Mouse (Mus musculus) midbrain, embryonic 14.5 days (tissue): ENCODE measurements at regions not wholly inside any gene's neighbourhood (a gene's known extent, or its start where the extent isn't known, plus 50 kb on each side); places are given as distances from the start of the nearest gene placed in this dataset.

Source experiments
- ATAC-seq: fragments of 200-750 bp; cut with Nextera tagmentation; 2 replicates; pipeline ENCODE4 v1.8.0; 2017; ENCODE audit warnings: moderate number of reproducible peaks, moderate library complexity; ENCODE audit not compliant: low FRiP score, low TSS enrichment
- DNase-seq: peaks from one replicate; pipeline ENCODE4 v3.0.0-alpha.2; 2015
- H3K27ac ChIP-seq: fragments of 300-500 bp; sonication (generic); replicated peaks from 2 replicates; pipeline ENCODE4 v1.5.1; 2014; ENCODE audit warnings: mild to moderate bottlenecking, low read depth, low read length, moderate library complexity
- H3K27me3 ChIP-seq: fragments of 300-500 bp; sonication (generic); 2 replicates; pipeline ENCODE4 v1.6.1; 2014; ENCODE audit warnings: low read length, control low read depth, mixed read lengths; ENCODE audit not compliant: control insufficient read depth, insufficient read depth
- H3K36me3 ChIP-seq: fragments of 300-500 bp; sonication (generic); 2 replicates; pipeline ENCODE4 v1.6.1; 2014; ENCODE audit warnings: low read length, control low read depth; ENCODE audit not compliant: control insufficient read depth, insufficient read depth
- H3K4me1 ChIP-seq: fragments of 300-500 bp; sonication (generic); 2 replicates; pipeline ENCODE4 v1.6.1; 2014; ENCODE audit warnings: mild to moderate bottlenecking, antibody characterized with exemption, low read length, control low read depth; ENCODE audit not compliant: control insufficient read depth, insufficient read depth
- H3K4me2 ChIP-seq: fragments of 300-500 bp; sonication (generic); 2 replicates; pipeline ENCODE4 v1.6.1; 2014; ENCODE audit warnings: mild to moderate bottlenecking, low read length, moderate library complexity
- H3K4me3 ChIP-seq: fragments of 300-500 bp; sonication (generic); replicated peaks from 2 replicates; pipeline ENCODE4 v1.5.1; 2014; ENCODE audit warnings: low read depth, low read length
- H3K9ac ChIP-seq: fragments of 300-500 bp; sonication (generic); replicated peaks from 2 replicates; pipeline ENCODE4 v1.6.1; 2014; ENCODE audit warnings: mild to moderate bottlenecking, low read length, moderate library complexity
- H3K9me3 ChIP-seq: fragments of 300-500 bp; sonication (generic); 2 replicates; pipeline ENCODE4 v1.6.1; 2016; ENCODE audit warnings: low read length, control low read depth, mixed read lengths; ENCODE audit not compliant: control insufficient read depth
- WGBS: fragments of 180-500 bp; shearing (Covaris S2); extraction: QIAGEN DNeasy Blood & Tissue Kit; methylation state at CpG from one replicate; pipeline ENCODE4 v1.1.7; 2014; 5-methylcytosine and 5-hydroxymethylcytosine counted together

- 72% methylated on average over 8 of the region's 8 CpGs for WGBS
- H3K4me2 ChIP-seq, result no peak overlapping the region
- H3K36me3 ChIP-seq, result no peaks in the 10 kb centered on the region
- no peak for DNase-seq
- no peaks in the 10 kb centered on the region for H3K27me3 ChIP-seq
- H3K9ac ChIP-seq, result no peak overlapping the region
- no peak overlapping the region for H3K27ac ChIP-seq
- no peak for ATAC-seq
- no peaks in the 10 kb centered on the region for H3K9me3 ChIP-seq
- no peak overlapping the region for H3K4me3 ChIP-seq
- H3K4me1 ChIP-seq, result 0 out of 2 replicates have a peak, but pooled peaks cover 10% of the 10 kb centered on the region
Observed at GRCm38 (mm10) chr8:86342016-86342684, 238.3 kb downstream of the Abcc12 start.

DNA sequence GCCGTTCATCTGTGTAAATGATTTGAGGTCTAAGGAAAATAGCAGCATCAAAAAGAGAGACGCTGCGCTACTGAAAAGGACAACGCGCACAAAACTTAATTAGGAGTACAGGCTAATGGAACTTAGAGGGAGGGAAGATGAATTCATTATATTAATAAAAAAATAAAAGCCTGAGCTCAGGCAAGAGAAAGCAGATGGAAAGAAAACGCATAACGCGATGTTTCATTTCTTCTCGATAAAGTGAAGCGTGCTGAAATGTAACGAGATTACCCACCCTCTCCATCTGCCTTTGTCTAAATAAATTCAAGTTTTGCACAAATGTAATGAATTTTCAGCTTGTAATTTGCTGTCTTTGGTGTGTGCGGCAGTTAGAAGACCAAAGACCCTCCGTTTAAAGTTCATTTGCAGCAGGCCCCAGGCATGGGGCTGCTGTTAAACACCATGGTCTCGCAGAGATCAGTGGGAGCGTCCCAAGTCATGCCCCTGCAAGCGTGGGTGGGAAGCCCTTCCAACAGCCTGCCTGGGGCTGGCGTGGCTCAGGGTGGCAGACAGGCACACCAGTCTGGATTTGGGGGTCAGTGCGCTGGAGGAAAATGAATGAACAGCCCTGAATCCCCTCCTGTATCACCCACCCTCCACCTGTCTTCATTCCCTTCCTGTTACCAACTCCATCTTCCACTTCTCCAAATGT, 241.8 kb downstream of the Abcc12 start:
- Histone ChIP-seq H3K4me1 (0 out of 2 replicates have a peak, but pooled peaks cover 15% of the 10 kb centered on the region), H3K4me3 (no peak overlapping the region), H3K36me3 (no peaks in the 10 kb centered on the region), H3K27ac (no peak overlapping the region), H3K9me3 (no peaks in the 10 kb centered on the region), H3K4me2 (no peak overlapping the region), H3K9ac (no peak overlapping the region), H3K27me3 (no peaks in the 10 kb centered on the region)
- 73% methylated on average over 18 of the region's 18 CpGs for WGBS
- ATAC-seq (no peak), DNase-seq (no peak)

GRCm38 (mm10) chr8:86331383-86331782, 249.1 kb downstream of the Abcc12 start:
- Histone ChIP-seq H3K4me1 (peaks cover 11% of the 10 kb centered on the region), H3K4me3 (no peak overlapping the region), H3K36me3 (no peaks in the 10 kb centered on the region), H3K27ac (no peak overlapping the region), H3K9ac (no peak overlapping the region), H3K9me3 (no peaks in the 10 kb centered on the region), H3K4me2 (no peak overlapping the region), H3K27me3 (no peaks in the 10 kb centered on the region)
- DNase-seq (no peak), ATAC-seq (no peak)
- 57% methylated on average over 6 of the region's 6 CpGs for WGBS

GRCm38 (mm10) chr8:86328626-86329025, 251.9 kb downstream of the Abcc12 start:
- ATAC-seq (no peak), DNase-seq (peak; percentile 47)
- H3K9me3 ChIP-seq, result no peaks in the 10 kb centered on the region
- no peak overlapping the region for H3K9ac ChIP-seq
- WGBS, result 23% methylated on average over 7 of the region's 7 CpGs
- no peaks in the 10 kb centered on the region for H3K36me3 ChIP-seq
- H3K4me1 ChIP-seq, result peaks cover 13% of the 10 kb centered on the region
- no peak overlapping the region for H3K4me2 ChIP-seq
- no peak overlapping the region for H3K27ac ChIP-seq
- no peak overlapping the region for H3K4me3 ChIP-seq
- no peaks in the 10 kb centered on the region for H3K27me3 ChIP-seq

DNA sequence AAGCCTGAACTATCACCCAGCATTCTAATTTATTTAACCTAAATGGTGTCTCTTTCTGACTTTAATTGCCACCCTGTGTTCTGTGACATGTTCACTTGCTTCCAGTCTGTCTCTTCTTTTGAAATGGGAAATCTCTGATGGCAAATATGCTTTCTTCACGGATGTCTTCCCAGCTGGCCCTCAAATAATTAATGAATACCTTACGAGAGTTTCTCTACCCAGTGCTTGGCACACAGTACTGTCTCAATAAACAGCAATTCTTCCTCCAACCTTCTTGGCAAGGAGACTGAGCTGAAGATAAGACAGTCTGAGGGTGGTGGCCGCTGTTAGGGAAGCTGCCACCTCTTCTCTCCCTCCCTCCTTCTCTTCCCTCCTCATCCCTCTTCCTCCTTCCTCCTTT, 252.5 kb downstream of the Abcc12 start:
- DNase-seq, result no peak
- Histone ChIP-seq H3K4me3 (no peak overlapping the region), H3K27me3 (no peaks in the 10 kb centered on the region), H3K4me1 (peaks cover 13% of the 10 kb centered on the region), H3K9me3 (no peaks in the 10 kb centered on the region), H3K36me3 (no peaks in the 10 kb centered on the region), H3K9ac (no peak overlapping the region), H3K4me2 (no peak overlapping the region), H3K27ac (no peak overlapping the region)
- 69% methylated on average over 3 of the region's 3 CpGs for WGBS
- ATAC-seq, result no peak

- DNase-seq (no peak), ATAC-seq (no peak)
- Histone ChIP-seq H3K9ac (no peak overlapping the region), H3K27me3 (no peaks in the 10 kb centered on the region), H3K4me2 (no peak overlapping the region), H3K4me1 (peaks cover 13% of the 10 kb centered on the region), H3K36me3 (no peaks in the 10 kb centered on the region), H3K27ac (peak overlapping the region; percentile 66), H3K9me3 (no peaks in the 10 kb centered on the region), H3K4me3 (no peak overlapping the region)
- 73% methylated on average over 7 of the region's 7 CpGs for WGBS
Observed at GRCm38 (mm10) chr8:86325040-86325439, 255.4 kb downstream of the Abcc12 start.

GRCm38 (mm10) chr8:86324542-86324941, 255.9 kb downstream of the Abcc12 start:
- no peak overlapping the region for H3K4me2 ChIP-seq
- peak overlapping the region; percentile 66 for H3K27ac ChIP-seq
- peaks cover 13% of the 10 kb centered on the region for H3K4me1 ChIP-seq
- ATAC-seq, result no peak
- 64% methylated on average over 4 of the region's 4 CpGs for WGBS
- DNase-seq, result no peak
- no peak overlapping the region for H3K9ac ChIP-seq
- H3K36me3 ChIP-seq, result no peaks in the 10 kb centered on the region
- H3K27me3 ChIP-seq, result no peaks in the 10 kb centered on the region
- no peak overlapping the region for H3K4me3 ChIP-seq
- no peaks in the 10 kb centered on the region for H3K9me3 ChIP-seq

DNA sequence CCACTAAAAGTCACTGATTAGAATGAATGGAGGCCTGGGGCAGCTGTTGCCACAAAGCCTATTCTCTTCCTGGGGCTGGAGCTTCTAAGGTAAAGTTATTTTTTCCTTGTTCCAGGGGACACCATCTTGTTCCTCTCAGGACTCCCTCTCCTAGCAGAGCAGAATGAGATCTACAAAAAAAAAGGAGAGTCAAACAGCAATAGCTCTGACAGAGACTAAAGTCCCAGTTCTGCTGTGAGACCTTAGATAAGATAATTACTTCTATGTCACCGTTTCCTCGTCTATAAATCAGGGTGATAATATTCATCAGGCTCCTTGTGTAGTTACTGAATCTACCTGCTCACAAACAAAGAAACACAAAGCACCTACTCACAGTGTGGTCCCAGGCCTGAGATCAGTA, 256.7 kb downstream of the Abcc12 start:
- H3K9ac ChIP-seq, result no peak overlapping the region
- 73% methylated on average over 2 of the region's 2 CpGs for WGBS
- H3K27ac ChIP-seq, result no peak overlapping the region
- peaks cover 13% of the 10 kb centered on the region for H3K4me1 ChIP-seq
- no peak overlapping the region for H3K4me2 ChIP-seq
- no peak overlapping the region for H3K4me3 ChIP-seq
- DNase-seq, result no peak
- ATAC-seq, result no peak
- H3K36me3 ChIP-seq, result no peaks in the 10 kb centered on the region
- H3K9me3 ChIP-seq, result no peaks in the 10 kb centered on the region
- H3K27me3 ChIP-seq, result no peaks in the 10 kb centered on the region

GRCm38 (mm10) chr8:86322494-86322893, 258.0 kb downstream of the Abcc12 start:
- DNase-seq (no peak), ATAC-seq (no peak)
- Histone ChIP-seq H3K27ac (no peak overlapping the region), H3K9me3 (no peaks in the 10 kb centered on the region), H3K36me3 (no peaks in the 10 kb centered on the region), H3K27me3 (no peaks in the 10 kb centered on the region), H3K4me1 (peaks cover 8% of the 10 kb centered on the region; the same call in 1 of the 2 replicates), H3K4me2 (no peak overlapping the region), H3K4me3 (no peak overlapping the region), H3K9ac (no peak overlapping the region)
- 43% methylated on average over 1 of the region's 1 CpGs for WGBS
